Mouse (Mus musculus): ENCODE results near the gene Prkcb. TPM values are rescaled to one million over a fixed set of nuclear protein-coding genes. Genes with fewer than 3 reads are reported as not detected.

The Prkcb gene
- polyA plus RNA-seq, 1 experiment from 2014 or later, result 4.0 TPM

DNA sequence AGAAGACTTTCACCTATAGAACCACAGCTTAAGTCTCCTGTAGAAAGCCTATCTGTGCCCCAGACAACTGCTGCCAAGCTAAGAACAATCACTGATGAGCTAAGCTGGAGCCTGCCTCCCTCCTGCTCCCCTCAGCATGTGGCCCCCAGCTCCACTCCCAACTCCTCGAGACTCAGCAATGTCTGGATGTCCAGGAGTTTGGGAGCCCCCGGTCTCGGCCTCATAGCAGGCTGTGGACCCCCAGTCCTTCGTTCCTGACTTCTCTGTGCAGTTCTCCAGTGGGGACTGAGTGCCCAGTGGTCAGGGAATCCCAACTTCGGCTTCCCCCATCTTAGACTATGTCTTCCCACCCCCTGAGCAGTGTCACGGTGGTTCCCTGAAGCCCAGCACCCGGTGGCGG, 96.3 kb downstream of the Prkcb start:
- Histone ChIP-seq H3K4me3 (replicated peaks) (no peak overlapping the region), H3K27ac (replicated peaks) (no peak overlapping the region), H3K4me1 (replicated peaks) (no peaks in the 10 kb centered on the region; the same call in 1 of the 2 replicates), H3K9me3 (replicated peaks) (no peaks in the 10 kb centered on the region), H3K36me3 (replicated peaks) (no peaks in the 10 kb centered on the region), H3K9ac (no peak overlapping the region), H3K4me2 (no peak overlapping the region), H3K27me3 (no peaks in the 10 kb centered on the region)
- ATAC-seq (ENCODE audit: insufficient read depth), result no peak
- 62% methylated on average over 8 of the region's 8 CpGs for WGBS (ENCODE audit: insufficient replicate concordance)

DNA sequence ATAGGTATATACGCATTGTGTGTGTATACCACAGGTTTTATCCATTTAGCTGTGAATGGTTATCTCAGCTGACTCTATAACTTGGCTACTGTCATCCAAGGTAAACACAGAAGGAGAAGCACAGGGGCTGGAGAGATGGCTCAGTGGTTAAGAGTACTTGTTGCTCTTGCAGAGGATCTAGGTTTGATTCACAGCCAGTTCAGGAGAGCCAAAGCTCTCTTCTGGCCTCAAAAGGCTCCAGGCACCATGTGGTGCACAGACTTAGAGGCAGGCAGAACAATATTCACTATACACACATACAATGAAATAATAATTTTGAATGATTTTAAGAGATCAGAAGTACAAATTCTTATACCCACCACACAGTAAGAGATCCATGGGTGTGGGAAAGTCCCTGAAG, 98.0 kb downstream of the Prkcb start:
- no peak overlapping the region for H3K4me2 ChIP-seq
- H3K4me1 ChIP-seq (replicated peaks), result no peaks in the 10 kb centered on the region; the same call in 1 of the 2 replicates
- H3K9me3 ChIP-seq (replicated peaks), result no peaks in the 10 kb centered on the region
- H3K36me3 ChIP-seq (replicated peaks), result no peaks in the 10 kb centered on the region
- no peak overlapping the region for H3K9ac ChIP-seq
- no peak overlapping the region for H3K4me3 ChIP-seq (replicated peaks)
- 72% methylated on average over 1 of the region's 1 CpGs for WGBS (ENCODE audit: insufficient replicate concordance)
- no peak overlapping the region for H3K27ac ChIP-seq (replicated peaks)
- no peaks in the 10 kb centered on the region for H3K27me3 ChIP-seq
- ATAC-seq (ENCODE audit: insufficient read depth), result no peak

DNA sequence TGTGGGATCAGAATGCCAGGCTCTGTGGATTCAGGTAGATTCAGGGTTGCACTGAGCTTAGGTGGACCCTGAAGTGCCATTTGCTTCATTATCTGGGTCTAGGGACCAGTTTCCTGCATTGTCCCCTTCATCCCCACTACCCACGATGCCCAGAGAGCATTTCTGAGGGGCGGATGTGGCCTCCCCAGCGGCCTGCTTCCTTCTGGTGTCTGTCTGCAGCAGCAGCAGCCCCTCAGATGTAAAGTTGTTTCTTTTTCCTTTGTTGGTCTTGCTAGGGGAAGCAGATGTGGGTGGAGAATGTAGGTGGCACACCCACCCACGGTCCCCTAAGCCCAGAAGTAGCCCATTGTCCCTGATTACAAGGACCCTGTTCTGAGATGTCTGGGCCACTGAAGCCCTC, 99.3 kb downstream of the Prkcb start:
- WGBS (ENCODE audit: insufficient replicate concordance), result 29% methylated on average over 4 of the region's 4 CpGs
- Histone ChIP-seq H3K27me3 (no peaks in the 10 kb centered on the region), H3K9me3 (replicated peaks) (no peaks in the 10 kb centered on the region), H3K4me3 (replicated peaks) (no peak overlapping the region), H3K4me1 (replicated peaks) (no peaks in the 10 kb centered on the region; the same call in 1 of the 2 replicates), H3K36me3 (replicated peaks) (no peaks in the 10 kb centered on the region), H3K27ac (replicated peaks) (no peak overlapping the region), H3K4me2 (no peak overlapping the region), H3K9ac (no peak overlapping the region)
- ATAC-seq (ENCODE audit: insufficient read depth), result no peak

DNA sequence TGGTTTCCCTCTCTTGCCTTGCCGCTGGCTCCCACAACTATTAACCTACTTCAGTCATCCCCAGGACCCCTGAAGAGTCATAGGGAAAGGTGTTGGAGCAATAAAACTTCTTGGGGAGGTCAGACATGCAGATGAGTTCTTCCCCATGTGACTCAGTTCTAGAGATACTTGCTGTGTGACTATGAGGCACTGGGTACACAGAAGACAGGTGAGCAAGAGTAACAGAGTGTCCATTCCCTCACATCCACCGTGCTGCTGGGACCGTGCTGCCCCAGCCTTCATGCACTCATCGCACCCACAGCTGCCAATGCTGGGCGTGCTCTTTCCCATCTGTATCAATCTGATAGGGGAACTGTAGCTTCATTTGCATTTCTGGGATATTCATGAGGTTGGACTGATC, 100.3 kb downstream of the Prkcb start:
- Histone ChIP-seq H3K27ac (replicated peaks) (no peak overlapping the region), H3K27me3 (no peaks in the 10 kb centered on the region), H3K9ac (no peak overlapping the region), H3K9me3 (replicated peaks) (no peaks in the 10 kb centered on the region), H3K4me3 (replicated peaks) (no peak overlapping the region), H3K4me1 (replicated peaks) (no peaks in the 10 kb centered on the region; the same call in 1 of the 2 replicates), H3K36me3 (replicated peaks) (no peaks in the 10 kb centered on the region), H3K4me2 (no peak overlapping the region)
- WGBS (ENCODE audit: insufficient replicate concordance), result 38% methylated on average over 5 of the region's 5 CpGs
- ATAC-seq (ENCODE audit: insufficient read depth), result no peak

DNA sequence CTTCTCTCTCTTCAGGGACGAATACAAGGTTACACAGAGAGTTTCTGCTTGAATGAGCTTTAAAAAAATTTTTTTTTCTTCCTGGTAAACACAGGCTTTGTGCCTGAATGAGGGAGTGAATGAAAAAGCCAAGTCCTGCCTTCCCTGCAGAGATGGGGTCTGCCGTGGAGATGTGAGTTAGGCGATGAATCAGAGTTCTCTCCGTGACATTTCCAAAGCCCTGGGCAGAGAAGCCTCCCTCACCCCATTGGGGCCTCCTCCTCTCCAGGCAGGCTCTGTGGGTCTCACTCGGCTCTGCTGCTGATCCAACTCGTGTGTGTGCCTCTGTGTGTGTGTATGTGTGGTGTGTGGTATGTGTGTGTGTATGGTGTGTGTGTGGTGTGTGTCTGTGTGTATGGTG, 101.1 kb downstream of the Prkcb start:
- no peaks in the 10 kb centered on the region; the same call in 1 of the 2 replicates for H3K4me1 ChIP-seq (replicated peaks)
- no peaks in the 10 kb centered on the region for H3K27me3 ChIP-seq
- H3K36me3 ChIP-seq (replicated peaks), result no peaks in the 10 kb centered on the region
- no peaks in the 10 kb centered on the region for H3K9me3 ChIP-seq (replicated peaks)
- H3K4me2 ChIP-seq, result no peak overlapping the region
- no peak overlapping the region for H3K27ac ChIP-seq (replicated peaks)
- WGBS (ENCODE audit: insufficient replicate concordance), result 27% methylated on average over 6 of the region's 6 CpGs
- H3K4me3 ChIP-seq (replicated peaks), result no peak overlapping the region
- ATAC-seq (ENCODE audit: insufficient read depth), result no peak
- H3K9ac ChIP-seq, result no peak overlapping the region

DNA sequence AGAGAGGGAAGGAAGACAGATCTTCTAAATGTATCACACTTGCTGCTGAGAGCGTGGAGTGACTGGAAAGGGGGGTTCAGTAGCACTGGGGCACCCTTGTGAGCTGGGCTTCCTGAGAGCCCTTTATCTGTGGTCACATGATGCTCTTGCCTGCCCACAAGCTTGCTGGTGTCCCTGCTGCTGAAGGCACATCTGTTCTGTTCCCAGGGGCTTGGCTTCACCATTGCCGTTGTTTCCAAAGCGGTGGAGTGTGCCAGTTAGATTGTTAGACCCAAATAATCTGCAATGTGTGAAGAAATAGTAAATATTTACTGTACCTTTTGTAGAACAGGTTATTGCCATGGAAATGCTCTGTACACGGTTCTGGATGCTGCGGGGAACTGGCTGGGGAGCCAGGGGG, 101.6 kb downstream of the Prkcb start:
- WGBS (ENCODE audit: insufficient replicate concordance), result 25% methylated on average over 5 of the region's 5 CpGs
- ATAC-seq (ENCODE audit: insufficient read depth), result peak; percentile 31; the same call in 1 of the 2 replicates

DNA sequence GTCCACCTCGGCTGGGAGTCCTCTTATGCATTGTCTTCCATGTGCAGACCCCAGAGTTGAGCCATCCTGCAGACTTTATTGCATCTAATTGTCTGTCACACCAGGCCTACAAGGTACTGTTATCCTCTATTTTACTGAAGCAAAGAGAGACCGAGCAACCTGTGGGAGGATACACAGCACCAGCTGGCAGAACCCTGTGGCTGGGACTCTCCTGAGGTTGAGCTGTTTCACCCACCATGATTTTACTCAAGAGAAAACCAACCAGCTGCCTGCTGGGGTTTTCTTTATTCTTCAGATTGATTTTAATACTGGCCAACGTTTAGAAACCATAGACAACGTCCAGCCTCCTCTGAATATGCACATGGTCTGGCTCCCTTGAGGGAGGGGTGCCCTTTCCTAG, 102.1 kb downstream of the Prkcb start:
- 36% methylated on average over 4 of the region's 4 CpGs for WGBS (ENCODE audit: insufficient replicate concordance)
- H3K27ac ChIP-seq (replicated peaks), result no peak overlapping the region
- no peaks in the 10 kb centered on the region for H3K9me3 ChIP-seq (replicated peaks)
- H3K36me3 ChIP-seq (replicated peaks), result no peaks in the 10 kb centered on the region
- no peak overlapping the region for H3K9ac ChIP-seq
- no peak overlapping the region for H3K4me3 ChIP-seq (replicated peaks)
- no peak overlapping the region for H3K4me2 ChIP-seq
- H3K4me1 ChIP-seq (replicated peaks), result no peaks in the 10 kb centered on the region; the same call in 1 of the 2 replicates
- no peak for ATAC-seq (ENCODE audit: insufficient read depth)
- no peaks in the 10 kb centered on the region for H3K27me3 ChIP-seq

More for the DNA sequence above, 101.6 kb downstream of the Prkcb start:
- H3K27ac ChIP-seq (replicated peaks), result no peak overlapping the region
- H3K9ac ChIP-seq, result no peak overlapping the region
- no peaks in the 10 kb centered on the region for H3K36me3 ChIP-seq (replicated peaks)
- no peaks in the 10 kb centered on the region for H3K27me3 ChIP-seq
- H3K4me2 ChIP-seq, result no peak overlapping the region
- no peaks in the 10 kb centered on the region; the same call in 1 of the 2 replicates for H3K4me1 ChIP-seq (replicated peaks)
- H3K9me3 ChIP-seq (replicated peaks), result no peaks in the 10 kb centered on the region
- no peak overlapping the region for H3K4me3 ChIP-seq (replicated peaks)

DNA sequence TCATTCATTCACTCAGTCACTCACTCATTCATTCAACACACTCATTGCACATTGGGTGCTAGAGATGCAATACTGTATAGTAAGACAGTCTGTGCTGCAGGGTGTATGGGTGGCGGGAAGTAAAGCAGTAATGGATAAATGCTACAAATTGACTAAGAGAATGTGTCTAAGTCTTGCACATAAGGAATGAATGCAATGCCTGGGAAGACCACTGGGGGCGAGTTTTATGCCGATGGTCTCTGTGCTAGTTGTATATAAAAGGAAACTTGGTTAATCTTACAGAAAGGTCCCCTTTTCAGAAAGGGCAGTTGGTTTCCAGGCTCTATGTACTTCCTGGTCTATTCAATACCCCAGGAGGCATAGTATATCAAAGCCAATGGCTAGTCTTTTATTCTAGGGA, 102.8 kb downstream of the Prkcb start:
- no peaks in the 10 kb centered on the region for H3K27me3 ChIP-seq
- H3K4me1 ChIP-seq (replicated peaks), result no peaks in the 10 kb centered on the region; the same call in 1 of the 2 replicates
- no peaks in the 10 kb centered on the region for H3K9me3 ChIP-seq (replicated peaks)
- no peak overlapping the region for H3K9ac ChIP-seq
- no peak overlapping the region for H3K4me3 ChIP-seq (replicated peaks)
- H3K36me3 ChIP-seq (replicated peaks), result no peaks in the 10 kb centered on the region
- no peak overlapping the region for H3K4me2 ChIP-seq
- ATAC-seq (ENCODE audit: insufficient read depth), result no peak
- 39% methylated on average over 3 of the region's 3 CpGs for WGBS (ENCODE audit: insufficient replicate concordance)
- no peak overlapping the region for H3K27ac ChIP-seq (replicated peaks)

DNA sequence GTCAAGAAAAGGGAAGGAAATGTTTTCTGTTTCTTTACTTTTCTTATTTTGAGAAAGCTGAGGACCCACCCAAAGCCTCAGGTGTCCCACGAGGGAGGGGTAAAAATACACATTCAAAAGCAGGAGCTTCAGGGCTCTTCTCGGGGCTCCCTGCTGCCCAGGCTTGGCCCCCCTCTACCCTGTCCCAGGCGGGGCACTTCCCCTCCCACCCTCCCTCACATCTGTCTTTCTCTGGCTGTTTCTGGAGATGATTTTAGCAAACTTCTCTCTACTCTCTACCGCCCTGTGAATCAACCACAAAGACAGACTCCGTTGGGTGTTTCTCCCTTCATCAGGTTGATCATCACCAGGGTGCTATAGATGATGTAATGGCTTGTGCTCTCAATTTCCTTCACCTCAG, 105.4 kb downstream of the Prkcb start:
- H3K9me3 ChIP-seq (replicated peaks), result no peaks in the 10 kb centered on the region
- no peaks in the 10 kb centered on the region for H3K27me3 ChIP-seq
- H3K27ac ChIP-seq (replicated peaks), result no peak overlapping the region
- no peaks in the 10 kb centered on the region for H3K36me3 ChIP-seq (replicated peaks)
- 21% methylated on average over 5 of the region's 5 CpGs for WGBS (ENCODE audit: insufficient replicate concordance)
- H3K4me2 ChIP-seq, result no peak overlapping the region
- no peaks in the 10 kb centered on the region for H3K4me1 ChIP-seq (replicated peaks)
- H3K4me3 ChIP-seq (replicated peaks), result no peak overlapping the region
- no peak for ATAC-seq (ENCODE audit: insufficient read depth)
- no peak overlapping the region for H3K9ac ChIP-seq

DNA sequence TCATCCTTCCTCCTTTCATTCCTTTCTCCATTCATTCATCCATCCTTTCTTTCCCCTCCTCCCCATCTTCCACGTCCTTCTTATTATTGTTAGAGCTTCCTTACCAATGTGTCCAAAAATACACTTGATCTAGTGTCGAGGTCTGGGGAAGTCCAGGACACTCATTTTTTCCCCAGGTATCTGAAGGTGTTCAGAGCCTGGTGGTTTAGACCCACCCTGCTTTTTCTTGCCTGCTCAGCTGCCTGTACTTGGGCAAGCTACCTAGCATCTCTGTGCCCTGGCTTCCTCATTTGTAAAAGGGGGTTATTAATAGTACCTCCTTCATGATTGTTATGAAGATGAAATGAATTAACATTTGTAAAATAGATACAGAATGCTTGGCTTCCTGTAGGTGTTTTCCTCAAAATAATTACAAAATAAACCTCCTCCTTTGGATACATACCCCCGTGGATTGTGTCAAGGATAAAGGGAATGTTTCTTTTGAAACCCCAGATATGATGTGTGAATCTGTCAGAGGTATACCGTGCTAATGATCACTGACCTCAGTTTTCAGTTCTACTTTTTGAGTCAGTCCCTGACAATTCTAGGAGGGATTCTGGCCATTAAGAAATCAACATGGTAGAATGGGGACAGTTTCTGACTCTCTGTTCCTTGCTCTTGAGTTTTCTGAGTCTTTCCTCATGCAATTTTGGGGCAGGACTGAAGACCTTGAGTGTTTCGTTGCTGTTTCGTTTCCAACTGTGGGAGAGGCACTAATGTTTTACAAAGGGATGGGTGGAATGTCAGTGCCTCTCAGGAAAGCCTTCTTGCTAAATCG, 106.8 kb downstream of the Prkcb start:
- no peaks in the 10 kb centered on the region for H3K36me3 ChIP-seq (replicated peaks)
- no peaks in the 10 kb centered on the region for H3K27me3 ChIP-seq
- no peaks in the 10 kb centered on the region for H3K9me3 ChIP-seq (replicated peaks)
- WGBS (ENCODE audit: insufficient replicate concordance), result 49% methylated on average over 7 of the region's 7 CpGs
- H3K4me3 ChIP-seq (replicated peaks), result no peak overlapping the region
- no peak overlapping the region for H3K4me2 ChIP-seq
- H3K27ac ChIP-seq (replicated peaks), result no peak overlapping the region
- no peak overlapping the region for H3K9ac ChIP-seq
- ATAC-seq (ENCODE audit: insufficient read depth), result no peak
- H3K4me1 ChIP-seq (replicated peaks), result no peaks in the 10 kb centered on the region

DNA sequence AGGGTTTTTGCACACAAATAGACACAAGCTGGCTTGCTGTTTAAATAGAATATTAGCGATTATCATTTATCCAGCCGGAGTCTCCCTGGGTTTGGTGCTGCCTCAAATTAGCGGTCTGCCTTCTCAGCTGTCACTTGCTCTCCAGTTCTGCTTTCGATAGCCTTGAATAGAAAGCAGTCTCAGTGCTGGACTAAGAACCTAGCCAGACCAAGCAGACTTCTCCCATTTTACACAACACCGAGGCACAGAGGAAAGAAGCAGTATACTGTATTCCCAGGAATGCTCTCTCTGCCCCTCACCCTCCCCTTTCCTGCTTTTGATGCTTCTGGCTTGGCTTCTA, 107.4 kb downstream of the Prkcb start:
- no peak overlapping the region for H3K4me3 ChIP-seq (replicated peaks)
- H3K4me2 ChIP-seq, result no peak overlapping the region
- H3K4me1 ChIP-seq (replicated peaks), result no peaks in the 10 kb centered on the region
- H3K9ac ChIP-seq, result no peak overlapping the region
- ATAC-seq (ENCODE audit: insufficient read depth), result no peak
- H3K36me3 ChIP-seq (replicated peaks), result no peaks in the 10 kb centered on the region
- H3K27me3 ChIP-seq, result no peaks in the 10 kb centered on the region
- WGBS (ENCODE audit: insufficient replicate concordance), result 71% methylated on average over 5 of the region's 5 CpGs
- no peak overlapping the region for H3K27ac ChIP-seq (replicated peaks)
- no peaks in the 10 kb centered on the region for H3K9me3 ChIP-seq (replicated peaks)

DNA sequence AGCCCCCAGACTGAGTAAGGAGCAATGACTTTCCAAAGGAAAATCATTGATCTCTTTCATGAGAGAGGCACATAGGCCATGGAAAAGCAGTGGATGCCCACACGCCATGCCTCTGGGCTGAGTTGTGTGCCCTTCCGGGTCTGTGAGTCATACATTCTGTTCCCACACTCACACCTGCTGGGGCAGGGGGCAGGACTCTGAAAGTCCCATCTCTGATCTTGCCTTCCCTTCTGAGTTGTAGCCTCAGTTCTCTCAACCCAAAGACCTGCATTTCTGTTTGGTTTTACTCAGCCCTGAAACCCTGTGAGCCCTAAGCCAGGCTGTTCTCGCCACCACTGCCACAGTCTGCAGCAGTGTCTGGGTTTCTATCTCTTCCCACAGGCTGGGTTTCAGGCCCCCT, 109.1 kb downstream of the Prkcb start:
- Histone ChIP-seq H3K36me3 (replicated peaks) (no peaks in the 10 kb centered on the region), H3K9me3 (replicated peaks) (no peaks in the 10 kb centered on the region), H3K4me2 (no peak overlapping the region), H3K27ac (replicated peaks) (no peak overlapping the region), H3K27me3 (no peaks in the 10 kb centered on the region), H3K9ac (no peak overlapping the region), H3K4me3 (replicated peaks) (no peak overlapping the region), H3K4me1 (replicated peaks) (no peaks in the 10 kb centered on the region)
- ATAC-seq (ENCODE audit: insufficient read depth), result no peak
- 60% methylated on average over 3 of the region's 3 CpGs for WGBS (ENCODE audit: insufficient replicate concordance)

Data from liver, embryonic 15.5 days (tissue).